Mouse (Mus musculus) kidney, postnatal 14 days (tissue): ENCODE results near the gene Mgat4c.

Experiments used
- DNase-seq: peaks from one replicate; pipeline ENCODE4 v3.0.0; 2022; ENCODE audit warnings: mixed read lengths

Gene Mgat4c

DNA sequence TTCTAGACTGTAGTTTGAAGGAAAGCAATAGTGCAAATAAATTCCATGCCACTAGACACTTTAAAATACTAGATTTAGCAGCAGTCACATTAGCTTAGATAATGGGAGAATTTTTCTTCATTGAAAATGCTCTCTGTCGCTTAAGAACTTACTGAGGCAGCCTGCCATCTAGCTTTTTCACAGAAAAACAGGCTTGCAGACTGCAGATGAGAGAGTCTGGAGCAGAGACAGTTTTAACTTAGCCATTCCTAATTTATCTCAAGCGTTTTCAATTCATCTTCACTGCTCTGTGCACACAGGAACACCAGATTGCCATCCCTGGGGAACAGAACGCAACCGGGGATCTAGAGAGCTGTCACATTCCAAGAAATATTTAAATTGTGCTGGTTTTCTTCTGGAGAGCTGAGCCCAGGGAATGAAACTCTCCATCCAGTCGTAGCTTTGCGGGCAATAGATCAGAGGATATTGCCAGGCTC lies at the start of gene Mgat4c:
Gene Mgat4c (plus strand): TSS at position 51 of the 476 bp plus-strand sequence.
- no peak for DNase-seq

GRCm38 (mm10) chr10:101635266-101635665 lies 46.0 kb upstream of the Mgat4c start:
- DNase-seq = no peak

DNA sequence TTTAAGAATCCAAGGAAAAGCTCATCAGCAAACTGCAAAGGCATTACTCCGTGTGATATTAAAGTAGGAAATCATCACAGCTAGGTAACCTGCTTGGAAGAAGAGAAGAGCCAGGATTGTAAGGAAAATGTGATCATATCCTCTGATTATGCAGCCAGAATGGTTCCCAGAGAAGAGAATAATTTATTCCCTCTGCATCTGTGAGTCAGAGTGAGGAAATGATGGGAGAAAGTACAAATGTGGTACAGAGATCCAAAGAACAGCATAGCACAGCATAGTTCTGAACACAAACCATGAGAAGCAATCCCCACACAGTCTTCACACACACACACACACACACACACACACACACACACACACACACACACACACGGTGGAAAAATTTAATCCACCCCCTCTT lies 40.2 kb upstream of the Mgat4c start:
- DNase-seq = no peak

DNA sequence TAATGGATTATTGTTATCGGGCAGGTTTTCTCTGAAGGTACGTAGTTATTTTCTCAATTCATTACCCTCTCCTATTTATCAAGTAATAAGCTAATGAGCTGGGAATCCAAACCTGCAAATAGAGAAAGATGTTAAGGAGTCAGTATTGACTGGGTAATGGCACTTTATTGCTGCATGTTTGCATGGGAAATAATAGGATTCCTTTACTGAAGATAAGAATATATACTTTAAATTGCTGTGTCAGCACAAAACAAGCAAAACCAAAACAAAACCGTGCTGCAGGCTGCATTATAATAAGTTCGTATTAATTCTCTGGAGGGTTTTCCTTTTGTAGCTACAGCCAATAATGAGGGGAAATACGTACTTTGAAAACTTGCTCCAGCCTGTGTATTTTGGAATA lies 627 bp downstream of the Mgat4c start:
- no peak for DNase-seq

DNA sequence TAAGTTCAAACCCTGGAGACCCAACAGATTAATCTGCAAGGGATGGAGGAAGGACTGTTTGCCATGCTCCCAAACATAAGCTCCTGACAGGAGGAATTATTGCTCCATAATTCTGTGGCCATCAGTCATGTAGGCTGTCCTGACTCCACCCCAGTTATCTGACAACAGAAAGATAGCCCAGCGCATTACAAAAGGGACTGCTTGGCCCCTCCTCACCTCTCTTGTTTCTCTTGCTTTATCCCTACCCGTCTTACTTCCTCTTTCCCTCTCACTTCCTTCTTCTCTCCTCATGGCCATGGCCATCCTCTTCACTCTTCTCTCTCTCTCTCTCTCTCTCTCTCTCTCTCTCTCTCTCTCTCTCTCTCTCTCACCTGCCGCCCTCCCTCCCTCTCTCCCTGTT lies 80.5 kb downstream of the Mgat4c start:
- no peak for DNase-seq

- no peak for DNase-seq
Measured at GRCm38 (mm10) chr10:101770688-101771087, 89.4 kb downstream of the Mgat4c start.

DNA sequence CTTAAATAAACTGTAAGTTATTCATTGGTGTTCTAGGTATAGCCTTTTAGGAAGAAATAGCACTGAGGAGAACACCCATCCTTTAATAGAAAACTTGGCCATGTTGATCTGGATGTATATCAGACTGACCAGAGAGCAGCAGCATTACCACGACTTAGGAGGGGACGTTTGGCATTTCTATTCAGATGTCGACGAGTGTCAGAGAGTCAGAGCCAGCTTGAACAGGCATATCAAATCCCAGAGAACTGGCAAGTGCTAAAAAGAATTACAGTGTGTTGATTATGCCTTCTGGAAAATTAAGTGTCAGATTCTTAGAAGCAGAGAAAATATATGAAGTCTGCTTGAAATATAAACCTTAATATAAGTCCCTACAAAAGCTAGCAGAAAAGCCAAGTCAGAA lies 89.9 kb downstream of the Mgat4c start:
- DNase-seq = no peak

DNA sequence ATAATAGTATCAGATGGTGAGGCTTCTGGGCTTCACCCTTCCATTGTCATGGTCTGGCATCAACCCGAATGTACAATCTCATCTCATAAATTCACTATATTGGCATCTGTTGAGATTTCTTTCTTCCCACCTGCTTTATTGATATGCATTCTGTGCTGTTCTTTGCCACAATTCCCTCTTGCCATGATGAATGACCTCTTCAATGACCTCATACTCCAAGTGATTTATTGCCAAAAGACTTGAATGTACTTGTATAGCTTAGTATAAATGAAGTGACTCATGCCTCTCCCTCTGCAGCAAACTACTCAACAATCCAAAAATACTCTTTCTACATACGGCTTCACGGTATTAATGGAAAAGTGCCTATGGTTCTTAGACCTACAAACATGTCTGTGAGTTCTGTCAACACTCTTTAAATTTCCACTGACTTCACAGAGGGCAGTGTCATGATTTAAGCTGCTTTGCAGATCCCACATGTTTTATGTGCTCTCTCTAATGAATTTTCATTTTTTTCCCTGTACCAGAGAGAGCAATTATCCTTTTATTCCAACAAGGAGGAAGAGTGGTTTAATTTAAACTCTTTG lies 102.0 kb downstream of the Mgat4c start:
- DNase-seq = no peak

DNA sequence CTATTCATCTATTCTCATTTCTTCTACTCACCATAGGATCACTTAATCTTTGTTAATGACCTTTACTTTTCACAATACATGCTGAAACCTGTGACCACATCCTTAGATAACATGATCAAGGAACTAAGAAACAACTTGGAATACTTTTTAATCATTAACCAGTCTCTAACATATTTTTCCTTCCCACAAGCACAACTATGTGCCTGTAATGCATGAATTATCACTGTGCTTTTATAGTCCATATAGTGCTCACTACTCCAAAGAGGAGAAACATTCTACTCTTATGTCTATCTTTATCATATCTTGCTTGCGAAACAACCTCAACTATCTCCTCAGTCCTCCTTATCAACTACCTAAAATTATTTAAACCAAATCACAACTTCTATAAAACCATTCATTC lies 114.2 kb downstream of the Mgat4c start:
- no peak for DNase-seq

GRCm38 (mm10) chr10:101798831-101799474 lies 117.7 kb downstream of the Mgat4c start:
- DNase-seq = no peak

DNA sequence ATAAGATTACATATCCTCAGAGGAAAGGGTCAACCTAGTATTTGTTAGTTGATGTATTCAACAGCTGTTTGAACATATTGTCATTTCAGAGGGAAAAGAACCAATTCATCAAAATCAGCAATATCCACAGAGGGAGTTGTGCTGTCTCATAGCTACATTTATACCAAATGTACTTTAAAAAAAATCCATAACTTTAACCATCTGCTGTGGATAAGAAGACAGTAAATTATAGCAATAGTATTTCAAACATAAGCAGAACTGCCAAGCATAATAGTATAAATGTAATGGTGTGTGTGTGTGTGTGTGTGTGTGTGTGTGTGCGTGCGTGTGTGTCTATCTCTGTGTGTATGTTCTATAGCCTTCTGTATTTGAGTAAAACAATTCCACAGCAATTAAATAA lies 127.5 kb downstream of the Mgat4c start:
- DNase-seq = no peak

DNA sequence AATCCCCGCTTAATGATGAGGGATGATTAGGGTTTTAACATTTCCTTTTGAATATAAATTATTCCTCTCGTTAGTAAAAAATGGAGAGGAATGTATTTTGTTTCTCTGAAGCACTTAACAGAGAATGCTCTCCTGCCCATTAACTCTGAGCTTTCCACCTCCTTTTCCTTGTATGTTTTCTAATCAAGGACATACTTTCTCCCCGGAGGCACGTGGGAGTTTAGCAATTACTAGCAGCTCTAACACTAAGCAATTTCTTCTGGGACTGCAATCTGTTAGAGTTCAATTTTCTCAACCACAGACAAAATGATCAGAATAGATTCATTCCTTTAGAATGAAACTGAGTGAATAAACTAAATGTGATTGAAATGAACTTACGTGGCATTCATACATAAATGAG lies 135.6 kb downstream of the Mgat4c start:
- no peak for DNase-seq

DNA sequence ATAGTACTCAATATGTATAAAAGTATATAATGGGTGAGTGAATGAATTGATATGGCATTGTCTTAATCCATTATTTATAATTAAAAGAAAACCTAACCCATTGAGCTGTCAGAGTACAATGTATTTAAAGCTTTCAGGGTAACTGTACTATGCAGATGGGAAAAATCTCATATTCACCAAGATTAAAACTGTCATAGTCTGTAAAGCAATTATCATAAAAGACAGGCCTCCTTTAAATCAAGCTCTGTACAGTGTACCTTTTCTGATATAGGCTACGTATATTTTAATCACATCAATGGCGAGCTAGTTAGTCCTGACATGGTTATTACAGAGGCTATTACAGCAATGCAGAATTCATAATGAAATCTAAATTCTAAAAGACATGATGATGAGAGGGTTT lies 146.7 kb downstream of the Mgat4c start:
- DNase-seq = no peak

DNA sequence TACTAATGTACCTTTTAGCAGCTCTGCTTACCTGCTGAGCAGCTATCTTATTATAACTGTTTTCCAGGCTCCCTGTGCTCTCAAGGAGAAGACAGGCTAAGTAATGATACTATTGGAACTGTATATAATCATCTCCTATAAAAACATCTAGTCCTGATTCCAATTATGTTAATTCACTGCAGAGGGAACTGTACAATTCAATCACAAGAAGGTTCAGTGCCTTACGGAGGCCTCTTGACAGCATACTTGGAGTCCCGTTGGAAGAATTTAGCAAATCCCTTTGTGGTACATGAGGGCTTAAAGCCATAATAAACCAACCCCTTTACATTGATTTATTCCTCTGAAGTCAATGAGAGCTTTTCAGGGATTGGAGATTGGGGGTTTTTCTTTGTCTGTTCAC lies 174.8 kb downstream of the Mgat4c start:
- DNase-seq = no peak

DNA sequence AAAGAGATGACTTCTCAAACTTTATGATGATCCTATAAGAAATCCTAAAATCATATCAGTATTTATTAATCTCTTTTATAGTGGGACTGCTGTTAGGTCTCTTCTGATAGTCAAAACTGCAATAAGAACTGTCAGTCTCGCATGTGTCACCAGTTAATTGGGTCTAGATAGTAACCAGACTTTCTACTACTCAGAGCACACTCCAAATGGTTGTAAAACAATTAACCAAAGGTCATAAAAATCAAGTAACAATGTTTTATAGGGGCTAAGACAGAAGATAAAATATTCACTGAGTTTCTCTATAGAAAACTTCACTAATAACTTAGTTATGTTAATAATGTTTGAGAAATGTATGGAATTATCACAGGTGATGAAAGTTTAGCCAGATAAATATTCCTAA lies 208.6 kb downstream of the Mgat4c start:
- no peak for DNase-seq

DNA sequence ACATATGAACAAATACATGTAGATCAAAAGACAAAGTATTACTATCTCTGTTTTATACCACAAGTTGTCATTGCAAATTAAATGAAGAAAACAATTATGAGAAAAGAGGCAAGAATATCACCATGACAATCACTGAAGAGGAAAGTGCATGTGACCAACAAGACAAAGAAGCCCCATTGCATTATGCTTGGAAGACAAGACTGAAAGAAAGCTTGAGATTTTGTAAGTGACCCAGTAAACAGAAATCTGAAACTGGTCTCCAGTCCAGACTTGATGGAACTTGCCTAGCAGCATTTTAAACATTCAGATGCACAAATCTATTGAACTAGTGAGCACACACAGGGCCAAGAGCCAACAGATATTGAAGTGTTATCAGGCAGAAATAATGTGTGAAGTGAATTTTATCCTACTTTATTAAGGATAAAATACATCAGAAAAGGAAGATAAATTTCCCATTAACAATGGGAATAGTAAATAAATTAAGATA lies 236.1 kb downstream of the Mgat4c start:
- no peak for DNase-seq

DNA sequence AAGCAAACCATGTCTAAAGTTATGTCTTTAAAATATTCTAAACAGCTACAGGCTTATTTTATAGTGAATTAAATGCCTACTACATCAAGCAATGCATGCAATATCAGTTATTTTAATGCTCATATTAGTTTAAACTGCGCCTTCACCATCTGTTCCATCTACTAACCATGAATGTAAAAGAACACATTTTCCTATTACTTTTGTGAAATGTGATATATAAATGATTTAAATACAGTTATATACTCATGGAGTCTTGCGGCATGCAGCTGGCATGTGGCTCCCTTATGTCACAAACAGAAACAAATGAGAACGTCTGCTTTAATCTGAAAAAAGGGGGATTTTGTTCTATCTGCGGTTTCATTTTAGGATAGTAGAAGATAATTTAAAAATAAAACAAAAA lies 316.3 kb downstream of the Mgat4c start:
- DNase-seq = no peak

GRCm38 (mm10) chr10:102042513-102042912 lies 361.2 kb downstream of the Mgat4c start:
- no peak for DNase-seq

DNA sequence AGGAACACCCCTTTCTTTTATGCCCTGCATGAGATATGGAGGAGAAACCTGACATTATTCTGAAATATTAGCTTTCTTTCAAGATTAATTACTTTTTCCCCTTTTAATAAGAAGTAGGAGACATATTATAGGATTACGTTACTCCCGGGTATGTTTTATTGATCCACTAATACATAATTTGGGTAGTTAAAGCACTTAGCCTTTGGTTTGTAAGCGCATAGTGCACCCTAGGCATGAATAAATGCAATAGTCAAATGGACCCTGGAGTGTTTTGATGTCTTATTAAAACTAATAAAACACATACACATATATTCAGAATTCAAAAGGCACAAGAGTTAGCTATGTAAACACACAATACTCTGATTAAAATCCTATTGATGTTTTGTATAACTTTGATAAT lies 374.9 kb downstream of the Mgat4c start:
- no peak for DNase-seq

- no peak for DNase-seq
Measured at GRCm38 (mm10) chr10:102056975-102057565, 375.8 kb downstream of the Mgat4c start.

DNA sequence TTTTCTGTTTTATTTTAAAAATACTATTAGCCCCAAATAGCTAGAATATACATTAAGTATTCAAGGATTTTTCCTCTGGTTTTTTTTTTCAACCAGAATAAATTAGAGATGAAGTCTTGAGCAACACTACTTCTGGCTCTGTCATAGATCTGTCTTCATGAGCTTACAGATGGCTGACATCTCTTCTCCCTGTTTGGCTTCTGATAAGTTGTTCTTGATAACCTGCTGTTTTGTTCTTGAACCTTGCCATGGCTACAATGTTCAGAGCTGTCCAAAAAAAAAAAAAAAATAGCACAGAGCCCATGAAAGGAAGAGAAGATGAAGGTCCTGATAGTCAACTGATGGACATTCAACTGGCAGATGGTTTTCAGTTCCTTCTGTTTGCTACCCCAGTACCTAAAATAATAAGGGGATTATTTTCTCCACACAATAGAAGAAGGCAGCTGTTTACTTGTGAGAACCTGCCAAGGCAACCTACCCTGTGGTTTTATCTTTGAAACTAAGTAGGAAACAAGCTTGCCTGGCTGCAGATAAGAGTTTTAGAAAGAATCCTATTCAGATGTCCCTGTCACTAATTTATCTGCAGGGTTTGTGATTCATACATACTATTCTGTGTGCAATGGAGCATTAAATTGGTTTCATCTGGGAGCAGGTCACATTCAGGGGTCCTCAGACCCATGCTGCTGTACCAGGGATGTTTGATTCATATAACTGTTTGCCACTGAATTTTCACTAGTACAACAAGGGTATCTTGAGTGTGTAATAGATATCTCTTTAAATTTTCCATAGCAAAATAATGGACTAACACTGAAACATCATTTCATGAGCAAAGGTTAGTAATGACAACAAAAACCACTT lies 393.5 kb downstream of the Mgat4c start:
- no peak for DNase-seq

GRCm38 (mm10) chr10:102123153-102123552 lies 441.9 kb downstream of the Mgat4c start:
- DNase-seq = no peak

- DNase-seq = no peak
Measured at GRCm38 (mm10) chr10:102127340-102127739, 446.1 kb downstream of the Mgat4c start.
